Mouse (Mus musculus) liver, embryonic 11.5 days (tissue): Measurements from ENCODE around the gene Artn. TPM values are rescaled to one million over a fixed set of nuclear protein-coding genes. Genes with fewer than 3 reads are reported as not detected.

ENCODE experiments used
- ATAC-seq: fragments of 200-750 bp; cut with Nextera tagmentation; replicated peaks from 2 replicates; pipeline ENCODE4 v1.8.0; 2017; ENCODE audit warnings: moderate number of reproducible peaks, mild to moderate bottlenecking, moderate TSS enrichment, moderate library complexity; ENCODE audit not compliant: low FRiP score
- DNase-seq: peaks from one replicate; pipeline ENCODE4 v3.0.0-alpha.2; 2017; ENCODE audit warnings: low spot score
- H3K27ac ChIP-seq: fragments of 300-500 bp; sonication (generic); 2 replicates; pipeline ENCODE4 v1.5.1; 2014; ENCODE audit warnings: mild to moderate bottlenecking, low read depth, low read length, control low read depth
- H3K27me3 ChIP-seq: fragments of 300-500 bp; sonication (generic); replicated peaks from 2 replicates; pipeline ENCODE4 v1.6.1; 2014; ENCODE audit warnings: low read length, mixed read lengths; ENCODE audit not compliant: control insufficient read depth, insufficient read depth
- H3K36me3 ChIP-seq: fragments of 300-500 bp; sonication (generic); 2 replicates; pipeline ENCODE4 v1.6.1; 2014; ENCODE audit warnings: mild to moderate bottlenecking, low read length, moderate library complexity, mixed read lengths; ENCODE audit not compliant: control insufficient read depth, insufficient read depth
- H3K4me1 ChIP-seq: fragments of 300-500 bp; sonication (generic); replicated peaks from 2 replicates; pipeline ENCODE4 v1.6.1; 2014; ENCODE audit warnings: low read length, mixed read lengths; ENCODE audit not compliant: control insufficient read depth, insufficient read depth
- H3K4me2 ChIP-seq: fragments of 300-500 bp; sonication (generic); 2 replicates; pipeline ENCODE4 v1.6.1; 2014; ENCODE audit warnings: mild to moderate bottlenecking, control low read depth, moderate library complexity
- H3K4me3 ChIP-seq: fragments of 300-500 bp; sonication (generic); 2 replicates; pipeline ENCODE4 v1.5.1; 2014; ENCODE audit warnings: low read depth, low read length, control low read depth
- H3K9ac ChIP-seq: fragments of 300-500 bp; sonication (generic); 2 replicates; pipeline ENCODE4 v1.6.1; 2014; ENCODE audit warnings: low read depth, low read length, control low read depth
- H3K9me3 ChIP-seq: fragments of 300-500 bp; sonication (generic); 2 replicates; pipeline ENCODE4 v1.6.1; 2016; ENCODE audit warnings: low read length, inconsistent platforms, mixed read lengths; ENCODE audit not compliant: control insufficient read depth
- WGBS: fragments of 180-500 bp; shearing (Covaris S2); extraction: QIAGEN DNeasy Blood & Tissue Kit; methylation state at CpG from one replicate; pipeline ENCODE4 v1.1.7; 2014; 5-methylcytosine and 5-hydroxymethylcytosine counted together
- polyA plus RNA-seq: library from polyadenylated mRNA; unstranded; fragments of >200 nt; fragmentation: Nextera tagmentation; extraction: Ambion mirVana; gene quantifications from 2 replicates; pipeline ENCODE4 v1.2.1, GENCODE M21; 2014

Artn gene
- polyA plus RNA-seq: 0.74 and 1.2 TPM in 2 replicates

DNA sequence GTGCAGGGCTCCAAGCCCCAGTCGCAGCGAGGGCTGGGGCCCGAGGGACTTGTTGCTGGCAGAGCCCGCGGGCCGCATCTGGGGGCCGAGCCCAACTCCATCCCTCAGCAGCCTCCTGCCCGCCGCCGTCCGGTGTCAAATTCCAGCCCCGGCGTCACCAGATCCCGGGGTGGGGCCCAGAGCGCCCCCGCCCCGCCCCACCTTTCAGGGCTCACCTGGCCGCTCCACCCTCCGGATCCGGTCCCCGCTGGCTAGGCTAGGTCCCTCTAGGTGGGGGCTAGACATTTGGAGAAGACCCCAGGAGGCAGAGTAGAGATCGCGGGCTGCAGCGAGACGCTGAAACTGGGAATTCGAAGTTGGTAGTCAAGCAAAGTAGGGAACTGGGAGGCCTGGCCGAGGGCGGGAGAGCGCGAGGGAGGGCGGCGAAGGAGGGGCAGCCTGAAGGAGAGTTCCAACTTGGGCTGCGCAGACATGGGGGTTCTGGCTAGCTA is at the start of gene Artn:
Gene Artn, minus strand, starts transcription at position 373 of the 491 bp plus-strand sequence.
- peak within 1 kb of the TSS; percentile 35 for H3K9ac ChIP-seq
- peak within 1 kb of the TSS; percentile 57 for H3K27ac ChIP-seq
- peak within 1 kb of the TSS; percentile 95 for H3K4me2 ChIP-seq
- peaks cover 56% of the 10 kb centered on the region for H3K27me3 ChIP-seq
- H3K4me3 ChIP-seq: peak within 1 kb of the TSS; percentile 40
- ATAC-seq (peak; percentile 8; the same call in 1 of the 2 replicates), DNase-seq (peak; percentile 65)
- WGBS: 3% methylated on average over 33 of the region's 33 CpGs
- H3K4me1 ChIP-seq: peaks cover 30% of the 10 kb centered on the region
- no peaks in the 10 kb centered on the region for H3K36me3 ChIP-seq
- peaks cover 3% of the 10 kb centered on the region; the same call in 1 of the 2 replicates for H3K9me3 ChIP-seq

DNA sequence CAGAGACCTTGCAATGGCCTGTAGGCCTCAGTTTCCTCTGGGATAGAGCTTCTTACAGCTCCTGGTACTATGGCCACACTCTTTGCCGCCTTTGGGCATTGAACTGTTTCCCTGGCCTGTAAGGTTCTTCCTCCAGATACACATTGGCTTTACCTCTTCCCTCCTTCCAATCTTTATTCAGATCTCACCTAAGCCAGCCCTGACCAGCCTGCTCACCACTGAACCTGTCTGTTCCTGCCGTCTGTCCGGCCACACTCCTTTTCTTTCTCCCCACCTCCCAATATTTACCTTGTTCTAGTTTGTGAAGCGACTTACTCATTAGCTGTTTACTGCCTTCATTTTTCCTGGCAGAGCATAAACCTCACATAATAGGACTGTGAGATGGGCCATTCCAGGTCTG is 49.6 kb upstream of the Artn start:
- H3K9ac ChIP-seq: no peak overlapping the region
- no peak overlapping the region for H3K27ac ChIP-seq
- no peak overlapping the region for H3K4me3 ChIP-seq
- H3K4me1 ChIP-seq: peaks cover 6% of the 10 kb centered on the region
- no peaks in the 10 kb centered on the region for H3K27me3 ChIP-seq
- 83% methylated on average over 4 of the region's 4 CpGs for WGBS
- H3K9me3 ChIP-seq: no peaks in the 10 kb centered on the region
- ATAC-seq (no peak), DNase-seq (no peak)
- H3K4me2 ChIP-seq: no peak overlapping the region
- H3K36me3 ChIP-seq: no peaks in the 10 kb centered on the region

DNA sequence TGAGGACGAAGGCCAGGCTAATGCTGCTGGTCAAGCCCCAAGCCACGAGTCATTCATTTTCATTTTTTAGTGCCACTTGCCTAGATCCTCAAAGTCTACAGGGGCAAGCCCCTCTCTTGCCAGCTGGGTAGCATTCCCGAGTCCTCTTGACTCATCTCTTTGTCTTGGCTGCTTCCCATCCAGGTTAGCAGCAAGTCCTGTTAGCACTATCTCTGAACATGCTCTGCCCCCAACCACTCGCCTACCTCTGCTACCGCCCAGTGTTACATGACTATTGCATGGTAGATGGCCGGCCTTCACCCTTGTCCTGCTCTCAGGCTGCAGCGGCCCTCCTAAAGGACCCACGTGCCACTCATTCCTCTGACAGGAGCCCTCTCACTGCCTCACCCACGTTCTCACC is 48.7 kb upstream of the Artn start:
- DNase-seq (no peak), ATAC-seq (no peak)
- Histone ChIP-seq H3K4me3 (no peak overlapping the region), H3K4me1 (peaks cover 6% of the 10 kb centered on the region), H3K9me3 (no peaks in the 10 kb centered on the region), H3K27ac (no peak overlapping the region), H3K9ac (no peak overlapping the region), H3K27me3 (no peaks in the 10 kb centered on the region), H3K4me2 (no peak overlapping the region), H3K36me3 (no peaks in the 10 kb centered on the region)
- WGBS: 79% methylated on average over 9 of the region's 9 CpGs

DNA sequence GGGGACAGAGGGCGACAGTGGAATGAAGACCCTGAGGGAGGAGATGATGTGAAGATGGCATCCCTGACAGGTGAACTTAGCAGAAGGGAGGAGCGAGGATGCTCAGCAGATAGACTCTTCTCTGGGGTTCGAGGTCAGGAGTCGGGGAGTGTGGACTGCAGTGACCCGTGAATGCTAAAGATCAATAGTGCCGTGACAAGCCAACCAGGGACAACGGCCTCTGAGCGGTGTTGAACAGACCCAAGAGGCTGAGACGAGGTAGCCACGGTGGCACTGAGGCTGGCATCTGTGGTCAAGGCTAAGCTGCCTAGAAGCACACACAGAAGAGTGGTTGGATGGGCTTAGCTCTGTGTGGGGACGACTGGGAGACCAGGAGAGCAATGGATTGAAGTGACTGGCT is 48.3 kb upstream of the Artn start:
- no peak for DNase-seq
- Histone ChIP-seq H3K9ac (no peak overlapping the region), H3K4me1 (peaks cover 8% of the 10 kb centered on the region), H3K27ac (no peak overlapping the region), H3K4me2 (no peak overlapping the region), H3K9me3 (no peaks in the 10 kb centered on the region), H3K4me3 (no peak overlapping the region), H3K36me3 (no peaks in the 10 kb centered on the region), H3K27me3 (no peaks in the 10 kb centered on the region)
- 81% methylated on average over 11 of the region's 11 CpGs for WGBS
- ATAC-seq: no peak

DNA sequence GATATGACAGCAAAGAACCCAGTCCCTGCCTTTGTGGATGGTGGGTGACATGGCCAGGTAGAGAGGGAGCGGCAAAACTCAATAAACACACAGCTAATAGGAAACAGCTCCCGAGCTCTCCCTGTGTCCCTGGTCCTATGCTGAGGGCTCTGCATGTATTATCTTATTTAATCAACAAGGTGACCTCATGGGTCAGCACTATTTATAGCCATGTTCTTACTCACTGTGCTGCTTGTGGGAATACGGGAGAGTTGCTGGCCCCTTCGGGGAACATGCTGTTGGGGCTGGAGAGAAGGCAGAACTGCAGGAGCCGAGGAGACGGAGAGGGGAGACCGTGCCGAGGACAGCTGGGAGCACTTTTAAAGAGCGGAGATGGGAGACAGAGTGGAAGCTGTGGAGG is 47.8 kb upstream of the Artn start:
- Histone ChIP-seq H3K9ac (no peak overlapping the region), H3K36me3 (no peaks in the 10 kb centered on the region), H3K4me2 (no peak overlapping the region), H3K4me3 (no peak overlapping the region), H3K4me1 (peaks cover 3% of the 10 kb centered on the region), H3K27me3 (no peaks in the 10 kb centered on the region), H3K9me3 (no peaks in the 10 kb centered on the region), H3K27ac (no peak overlapping the region)
- DNase-seq (no peak), ATAC-seq (no peak)
- WGBS: 80% methylated on average over 9 of the region's 9 CpGs

DNA sequence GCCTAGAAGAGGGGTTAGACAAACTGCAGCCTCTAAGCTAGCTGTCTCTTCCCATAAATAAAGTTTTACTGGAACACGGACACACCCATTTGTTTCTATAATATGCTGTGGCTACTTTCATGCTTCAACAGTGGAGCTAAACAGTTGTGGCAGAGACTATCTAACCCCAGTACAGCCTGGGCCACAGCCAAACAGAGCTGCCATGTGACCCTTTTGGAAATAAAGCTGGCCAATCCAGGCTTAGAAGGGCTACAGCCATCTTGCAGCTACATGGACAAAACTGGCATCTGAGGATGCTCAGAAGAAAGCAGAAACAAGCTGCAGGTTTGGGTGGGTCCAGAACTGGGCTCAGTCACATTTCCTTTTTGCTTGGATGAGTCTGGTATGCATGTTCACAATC is 46.3 kb upstream of the Artn start:
- no peaks in the 10 kb centered on the region for H3K36me3 ChIP-seq
- no peaks in the 10 kb centered on the region for H3K9me3 ChIP-seq
- ATAC-seq (no peak), DNase-seq (no peak)
- 74% methylated on average over 1 of the region's 1 CpGs for WGBS
- no peak overlapping the region for H3K4me3 ChIP-seq
- H3K27me3 ChIP-seq: no peaks in the 10 kb centered on the region
- H3K4me2 ChIP-seq: no peak overlapping the region
- H3K27ac ChIP-seq: no peak overlapping the region
- H3K4me1 ChIP-seq: peaks cover 2% of the 10 kb centered on the region; the same call in 1 of the 2 replicates
- H3K9ac ChIP-seq: no peak overlapping the region

DNA sequence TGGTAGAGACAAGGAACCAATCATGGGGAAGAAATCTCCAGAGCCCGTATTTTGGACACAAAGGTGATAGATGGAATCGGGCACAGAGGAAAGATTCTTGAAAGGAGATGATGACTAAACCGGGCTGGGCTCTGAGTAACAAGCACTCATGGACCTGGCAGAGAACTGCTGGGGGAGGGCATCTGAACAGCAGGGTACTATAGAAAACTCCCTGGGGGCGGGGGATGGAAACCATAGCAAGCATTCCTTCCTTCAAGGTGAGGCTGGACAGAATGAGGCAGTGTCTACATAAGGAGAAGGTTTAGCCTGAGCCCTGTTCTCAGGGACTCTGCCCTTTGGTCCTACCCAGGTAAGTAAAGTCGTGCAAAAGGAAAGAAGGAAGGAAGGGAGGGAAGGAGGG is 45.2 kb upstream of the Artn start:
- Histone ChIP-seq H3K4me1 (peaks cover 2% of the 10 kb centered on the region; the same call in 1 of the 2 replicates), H3K9me3 (no peaks in the 10 kb centered on the region), H3K27ac (no peak overlapping the region), H3K36me3 (no peaks in the 10 kb centered on the region), H3K4me2 (no peak overlapping the region), H3K9ac (no peak overlapping the region), H3K27me3 (no peaks in the 10 kb centered on the region), H3K4me3 (no peak overlapping the region)
- DNase-seq (no peak), ATAC-seq (no peak)
- WGBS: 81% methylated on average over 5 of the region's 5 CpGs

DNA sequence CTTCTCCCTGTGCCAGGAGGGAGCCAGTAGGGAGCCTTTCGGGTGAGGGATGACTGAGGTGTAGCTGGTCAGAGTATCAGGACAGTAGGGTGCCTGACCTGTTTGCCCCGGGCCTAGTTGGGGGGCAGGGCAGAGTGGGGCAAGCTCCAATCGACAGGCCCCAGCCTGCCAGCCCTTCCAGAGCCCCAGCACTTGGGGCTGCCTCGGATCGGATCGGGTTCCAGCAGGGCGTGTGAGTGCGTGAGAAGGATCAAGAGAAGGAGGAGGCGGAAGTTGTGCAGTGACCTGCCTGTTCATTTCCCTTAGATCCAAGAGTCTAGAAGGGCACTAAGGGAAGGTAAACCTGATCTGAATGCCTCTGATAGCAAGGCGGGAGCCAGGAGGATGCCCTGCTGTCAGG is 43.4 kb upstream of the Artn start:
- WGBS: 63% methylated on average over 10 of the region's 10 CpGs
- no peak for DNase-seq
- Histone ChIP-seq H3K9ac (no peak overlapping the region), H3K4me1 (peaks cover 2% of the 10 kb centered on the region; the same call in 1 of the 2 replicates), H3K4me3 (no peak overlapping the region), H3K36me3 (no peaks in the 10 kb centered on the region), H3K27me3 (no peaks in the 10 kb centered on the region), H3K9me3 (no peaks in the 10 kb centered on the region), H3K4me2 (no peak overlapping the region), H3K27ac (no peak overlapping the region)
- no peak for ATAC-seq

DNA sequence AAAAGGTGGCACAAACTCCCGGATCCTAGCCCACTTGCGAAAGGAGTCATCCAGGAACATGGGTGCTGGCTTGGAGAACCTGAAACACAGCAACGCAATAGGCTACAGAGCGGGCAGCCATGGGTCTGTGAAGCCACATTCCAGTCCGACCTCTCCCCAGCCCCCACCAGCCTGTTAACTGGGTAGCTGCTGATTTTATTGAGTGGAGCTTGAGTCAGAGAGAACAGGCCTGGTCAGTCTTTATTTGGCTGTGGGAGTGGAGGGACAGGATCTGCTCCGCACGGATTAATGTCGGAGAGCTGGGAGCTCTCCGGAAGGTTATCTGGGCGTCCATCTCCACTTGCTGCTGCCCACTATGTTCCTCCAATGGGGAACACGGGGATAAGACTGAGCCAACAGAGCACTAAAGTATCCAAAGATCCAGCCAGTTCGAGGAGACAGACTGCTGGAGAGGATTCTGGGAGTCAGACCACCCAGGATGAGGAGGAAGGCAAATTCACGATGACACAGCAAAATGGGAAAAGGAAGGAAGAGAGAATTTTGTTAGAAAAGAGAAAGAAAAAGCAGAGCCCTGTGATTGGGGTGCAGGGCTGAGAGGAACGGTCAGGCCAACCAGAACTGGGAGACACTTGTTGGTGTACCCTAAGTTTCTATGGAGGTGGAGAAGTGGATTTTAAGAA is 34.9 kb upstream of the Artn start:
- H3K4me3 ChIP-seq: no peak overlapping the region
- H3K4me1 ChIP-seq: peaks cover 5% of the 10 kb centered on the region; the same call in 1 of the 2 replicates
- no peak overlapping the region for H3K4me2 ChIP-seq
- no peaks in the 10 kb centered on the region; the same call in 1 of the 2 replicates for H3K36me3 ChIP-seq
- DNase-seq (no peak), ATAC-seq (no peak)
- H3K27ac ChIP-seq: no peak overlapping the region
- H3K9ac ChIP-seq: no peak overlapping the region
- no peaks in the 10 kb centered on the region for H3K27me3 ChIP-seq
- H3K9me3 ChIP-seq: no peaks in the 10 kb centered on the region
- WGBS: 72% methylated on average over 14 of the region's 14 CpGs
